Mouse (Mus musculus) midbrain, embryonic 11.5 days (tissue): ENCODE measurements at regions not wholly inside any gene's neighbourhood (a gene's known extent, or its start where the extent isn't known, plus 50 kb on each side); places are given as distances from the start of the nearest gene placed in this dataset.
A peak's percentile ranks its signal among the peaks of the same experiment; 100 is the strongest.

ENCODE experiments used
- ATAC-seq: fragments of 200-750 bp; cut with Nextera tagmentation; 2 replicates; pipeline ENCODE4 v1.8.0; 2017; ENCODE audit warnings: moderate TSS enrichment, moderate library complexity; ENCODE audit not compliant: low FRiP score
- DNase-seq: peaks from one replicate; pipeline ENCODE4 v3.0.0; 2015; ENCODE audit warnings: low spot score; ENCODE audit errors: missing footprints
- H3K27ac ChIP-seq: fragments of 300-500 bp; sonication (generic); 2 replicates; pipeline ENCODE4 v1.5.1; 2014; ENCODE audit warnings: low read depth, low read length
- H3K27me3 ChIP-seq: fragments of 300-500 bp; sonication (generic); 2 replicates; pipeline ENCODE4 v1.6.1; 2014; ENCODE audit warnings: mild to moderate bottlenecking, low read length, moderate library complexity, mixed read lengths; ENCODE audit not compliant: control insufficient read depth, insufficient read depth
- H3K36me3 ChIP-seq: fragments of 300-500 bp; sonication (generic); 2 replicates; pipeline ENCODE4 v1.6.1; 2014; ENCODE audit warnings: mild to moderate bottlenecking, low read length, moderate library complexity, mixed read lengths; ENCODE audit not compliant: control insufficient read depth, insufficient read depth
- H3K4me1 ChIP-seq: fragments of 300-500 bp; sonication (generic); 2 replicates; pipeline ENCODE4 v1.6.1; 2014; ENCODE audit warnings: low read length; ENCODE audit not compliant: control insufficient read depth, insufficient read depth
- H3K4me2 ChIP-seq: fragments of 300-500 bp; sonication (generic); 2 replicates; pipeline ENCODE4 v1.6.1; 2014; ENCODE audit warnings: mild to moderate bottlenecking, moderate library complexity
- H3K4me3 ChIP-seq: fragments of 300-500 bp; sonication (generic); 2 replicates; pipeline ENCODE4 v1.5.1; 2014; ENCODE audit warnings: low read depth, low read length
- H3K9ac ChIP-seq: fragments of 300-500 bp; sonication (generic); 2 replicates; pipeline ENCODE4 v1.6.1; 2014; ENCODE audit warnings: low read length
- H3K9me3 ChIP-seq: fragments of 300-500 bp; sonication (generic); 2 replicates; pipeline ENCODE4 v1.6.1; 2016; ENCODE audit warnings: low read length; ENCODE audit not compliant: control insufficient read depth
- WGBS: fragments of 180-500 bp; shearing (Covaris S2); extraction: QIAGEN DNeasy Blood & Tissue Kit; methylation state at CpG from one replicate; pipeline ENCODE4 v1.1.7; 2014; 5-methylcytosine and 5-hydroxymethylcytosine counted together

GRCm38 (mm10) chr12:13052845-13053623 is 111.3 kb upstream of the Mycn start:
- Histone ChIP-seq H3K4me1 (peaks cover 9% of the 10 kb centered on the region), H3K9me3 (no peaks in the 10 kb centered on the region), H3K27me3 (no peaks in the 10 kb centered on the region), H3K4me3 (no peak overlapping the region), H3K36me3 (no peaks in the 10 kb centered on the region), H3K27ac (no peak overlapping the region), H3K4me2 (no peak overlapping the region), H3K9ac (no peak overlapping the region)
- no peak for DNase-seq
- no peak for ATAC-seq
- WGBS: 72% methylated on average over 9 of the region's 9 CpGs

- Histone ChIP-seq H3K36me3 (no peaks in the 10 kb centered on the region), H3K4me2 (no peak overlapping the region), H3K4me1 (peaks cover 10% of the 10 kb centered on the region), H3K27me3 (no peaks in the 10 kb centered on the region), H3K4me3 (no peak overlapping the region), H3K27ac (no peak overlapping the region), H3K9ac (no peak overlapping the region), H3K9me3 (no peaks in the 10 kb centered on the region)
- WGBS: 80% methylated on average over 6 of the region's 6 CpGs
- no peak for DNase-seq
- no peak for ATAC-seq
These were observed 110.5 kb upstream of the Mycn start for GRCm38 (mm10) chr12:13052164-13052563.

DNA sequence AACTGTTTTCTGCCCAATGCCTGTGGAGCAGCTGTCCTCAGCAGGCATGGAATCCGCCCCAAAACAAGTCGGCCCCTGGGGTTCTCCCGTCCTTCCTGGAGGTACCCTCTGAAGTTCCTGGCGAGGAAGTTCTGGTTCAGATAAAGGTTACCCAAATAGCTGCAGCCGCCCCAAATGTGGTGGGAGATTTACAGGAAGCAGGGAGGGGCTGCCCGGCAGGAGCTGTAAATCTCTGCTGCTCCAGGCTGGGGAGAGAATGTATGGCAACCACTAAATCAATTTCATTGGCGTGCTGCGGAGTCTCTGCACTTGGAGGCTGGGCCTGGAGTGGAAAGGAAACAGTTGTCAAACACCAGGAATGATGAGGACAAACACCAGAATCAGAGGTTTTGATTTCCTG is 107.9 kb upstream of the Mycn start:
- ATAC-seq: no peak
- 70% methylated on average over 8 of the region's 8 CpGs for WGBS
- DNase-seq: no peak
- Histone ChIP-seq H3K4me3 (no peak overlapping the region), H3K4me2 (no peak overlapping the region), H3K4me1 (peaks cover 7% of the 10 kb centered on the region), H3K9ac (no peak overlapping the region), H3K27ac (no peak overlapping the region), H3K27me3 (no peaks in the 10 kb centered on the region), H3K9me3 (no peaks in the 10 kb centered on the region), H3K36me3 (no peaks in the 10 kb centered on the region)

DNA sequence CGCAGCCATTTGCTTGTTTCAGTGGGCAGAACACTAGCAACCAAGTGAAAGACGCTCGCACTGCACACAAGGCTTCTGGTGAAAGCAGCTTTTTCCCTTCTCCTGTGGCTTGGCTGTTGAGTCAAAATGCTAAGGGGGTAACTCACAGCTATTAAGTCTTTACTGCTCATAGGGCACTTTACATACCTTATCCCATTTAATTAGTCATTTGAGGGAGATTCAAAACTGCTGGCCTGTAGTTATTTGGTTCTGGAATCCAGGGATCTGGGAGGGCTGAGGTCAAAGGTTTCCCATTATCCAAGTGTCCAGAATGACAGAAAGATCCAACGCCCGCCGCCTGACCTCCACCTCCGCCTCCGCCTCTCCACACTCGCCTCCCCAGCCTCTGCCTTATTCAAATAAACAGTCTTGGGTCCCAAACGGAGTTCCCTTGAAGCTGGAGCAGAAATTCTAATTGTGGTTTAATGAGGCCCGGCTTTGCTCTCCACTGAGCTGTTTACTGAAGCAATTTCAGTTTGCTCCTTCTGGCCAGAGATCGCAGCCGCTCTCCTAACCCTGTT is 106.5 kb upstream of the Mycn start:
- no peaks in the 10 kb centered on the region for H3K27me3 ChIP-seq
- no peaks in the 10 kb centered on the region for H3K36me3 ChIP-seq
- WGBS: 24% methylated on average over 13 of the region's 13 CpGs
- DNase-seq (no peak), ATAC-seq (0 out of 2 replicates have a peak, but pooled peaks have one; percentile 35)
- H3K4me1 ChIP-seq: peaks cover 7% of the 10 kb centered on the region
- no peak overlapping the region for H3K4me2 ChIP-seq
- H3K9ac ChIP-seq: no peak overlapping the region
- H3K27ac ChIP-seq: no peak overlapping the region
- H3K4me3 ChIP-seq: no peak overlapping the region
- H3K9me3 ChIP-seq: no peaks in the 10 kb centered on the region

DNA sequence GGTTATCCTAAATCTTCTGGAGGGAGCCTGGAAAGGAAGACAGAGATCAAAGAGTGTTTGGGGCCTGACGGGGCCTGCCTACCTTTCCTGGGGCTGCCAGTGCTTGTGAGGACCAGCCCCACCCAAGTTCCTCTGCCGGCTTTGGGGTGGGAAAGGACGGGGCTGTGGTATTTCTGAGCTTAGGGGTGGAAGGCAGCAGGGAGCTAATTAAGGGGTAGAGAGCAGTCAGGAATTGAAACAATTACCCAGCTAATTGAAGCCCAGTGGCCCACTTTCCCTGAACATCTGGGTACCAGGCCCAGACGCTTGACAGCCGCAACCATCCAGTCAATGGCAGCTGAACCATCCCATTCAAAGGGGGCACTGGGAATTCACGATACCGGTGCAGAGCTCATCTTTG is 101.2 kb upstream of the Mycn start:
- no peaks in the 10 kb centered on the region for H3K27me3 ChIP-seq
- H3K4me3 ChIP-seq: no peak overlapping the region
- H3K4me1 ChIP-seq: no peaks in the 10 kb centered on the region
- H3K9ac ChIP-seq: no peak overlapping the region
- H3K27ac ChIP-seq: no peak overlapping the region
- DNase-seq (peak; percentile 83), ATAC-seq (no peak)
- no peak overlapping the region for H3K4me2 ChIP-seq
- no peaks in the 10 kb centered on the region for H3K36me3 ChIP-seq
- no peaks in the 10 kb centered on the region for H3K9me3 ChIP-seq
- 63% methylated on average over 7 of the region's 7 CpGs for WGBS

GRCm38 (mm10) chr12:13035108-13035741 is 93.5 kb upstream of the Mycn start:
- no peaks in the 10 kb centered on the region for H3K36me3 ChIP-seq
- H3K9me3 ChIP-seq: no peaks in the 10 kb centered on the region
- H3K4me1 ChIP-seq: no peaks in the 10 kb centered on the region
- no peak overlapping the region for H3K27ac ChIP-seq
- whole genome bisulfite sequencing: 91% methylated on average over 5 of the region's 5 CpGs
- H3K9ac ChIP-seq: no peak overlapping the region
- no peaks in the 10 kb centered on the region for H3K27me3 ChIP-seq
- DNase-seq (no peak), ATAC-seq (no peak)
- no peak overlapping the region for H3K4me2 ChIP-seq
- H3K4me3 ChIP-seq: no peak overlapping the region

DNA sequence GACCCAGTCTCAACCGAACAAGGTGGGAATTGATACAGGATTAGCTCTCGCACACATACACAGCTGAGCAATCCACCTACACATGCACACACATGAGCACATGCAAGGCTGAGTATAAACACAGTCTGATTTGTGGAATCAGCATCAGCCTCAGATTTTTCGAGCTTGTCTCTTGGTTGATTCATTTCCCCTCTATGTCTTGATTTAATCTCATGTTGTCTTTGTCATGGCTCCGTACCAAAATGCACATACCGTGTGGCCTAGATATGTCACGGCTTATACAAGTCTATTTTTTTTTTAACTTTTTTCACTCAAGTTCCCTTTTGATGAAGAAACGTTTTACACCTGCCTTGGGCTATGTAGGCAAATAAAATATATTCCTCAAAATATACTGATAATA is 88.6 kb upstream of the Mycn start:
- H3K27me3 ChIP-seq: no peaks in the 10 kb centered on the region
- no peak for DNase-seq
- 89% methylated on average over 7 of the region's 7 CpGs for WGBS
- H3K9me3 ChIP-seq: no peaks in the 10 kb centered on the region
- no peak for ATAC-seq
- H3K4me2 ChIP-seq: no peak overlapping the region
- no peak overlapping the region for H3K27ac ChIP-seq
- no peak overlapping the region for H3K4me3 ChIP-seq
- no peaks in the 10 kb centered on the region for H3K36me3 ChIP-seq
- no peaks in the 10 kb centered on the region for H3K4me1 ChIP-seq
- H3K9ac ChIP-seq: no peak overlapping the region

- H3K36me3 ChIP-seq: no peaks in the 10 kb centered on the region
- no peaks in the 10 kb centered on the region for H3K9me3 ChIP-seq
- H3K27ac ChIP-seq: no peak overlapping the region
- no peak overlapping the region for H3K4me3 ChIP-seq
- H3K4me1 ChIP-seq: peaks cover 5% of the 10 kb centered on the region; the same call in 1 of the 2 replicates
- H3K9ac ChIP-seq: no peak overlapping the region
- DNase-seq (no peak), ATAC-seq (no peak)
- no peak overlapping the region for H3K4me2 ChIP-seq
- no peaks in the 10 kb centered on the region for H3K27me3 ChIP-seq
- 68% methylated on average over 3 of the region's 3 CpGs for WGBS
These were observed 86.4 kb upstream of the Mycn start for GRCm38 (mm10) chr12:13028086-13028485.

DNA sequence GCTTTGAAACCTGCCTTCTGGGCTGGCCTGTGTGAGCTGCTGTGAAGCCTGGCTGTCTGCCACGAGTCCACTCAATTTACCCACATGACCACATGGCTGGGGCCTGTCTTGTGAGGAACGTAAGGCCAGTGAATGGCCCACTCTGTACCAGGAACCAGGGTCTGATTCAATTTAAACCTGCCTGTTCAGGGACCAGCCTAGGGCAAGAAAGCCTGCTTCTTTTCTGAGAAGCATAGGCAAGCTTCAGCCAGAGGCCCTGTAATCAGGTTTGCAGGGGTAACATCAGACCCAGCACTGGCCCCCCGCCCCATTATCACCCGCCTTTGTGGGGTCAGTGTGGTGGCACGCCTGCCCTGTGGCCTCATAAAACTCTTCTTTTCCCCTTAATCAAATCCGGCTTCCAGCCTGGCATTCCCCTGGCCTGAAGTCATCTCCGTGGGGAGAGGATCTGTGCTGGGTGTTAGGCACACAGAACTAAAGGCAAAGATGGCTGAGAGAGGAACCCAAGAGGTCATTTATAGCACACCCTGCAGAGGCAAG is 84.4 kb upstream of the Mycn start:
- Histone ChIP-seq H3K4me1 (peaks cover 5% of the 10 kb centered on the region; the same call in 1 of the 2 replicates), H3K27ac (no peak overlapping the region), H3K9me3 (no peaks in the 10 kb centered on the region), H3K36me3 (no peaks in the 10 kb centered on the region), H3K27me3 (no peaks in the 10 kb centered on the region), H3K9ac (no peak overlapping the region), H3K4me2 (no peak overlapping the region), H3K4me3 (no peak overlapping the region)
- WGBS: 64% methylated on average over 7 of the region's 7 CpGs
- ATAC-seq: peak; percentile 35; the same call in 1 of the 2 replicates
- DNase-seq: peak; percentile 76
